Mouse (Mus musculus) hindbrain, embryonic 13.5 days (tissue): ENCODE measurements around the gene Zdhhc19. TPM values are rescaled to one million over a fixed set of nuclear protein-coding genes. Genes with fewer than 3 reads are reported as not detected.

ENCODE experiments used
- ATAC-seq: fragments of 200-750 bp; cut with Nextera tagmentation; 2 replicates; pipeline ENCODE4 v1.8.0; 2017; ENCODE audit warnings: moderate TSS enrichment; ENCODE audit not compliant: low FRiP score
- H3K27ac ChIP-seq: fragments of 300-500 bp; sonication (generic); 2 replicates; pipeline ENCODE4 v1.5.1; 2015; ENCODE audit warnings: inconsistent platforms, mild to moderate bottlenecking, moderate library complexity
- H3K27me3 ChIP-seq: fragments of 300-500 bp; sonication (generic); 2 replicates; pipeline ENCODE4 v1.6.1; 2015; ENCODE audit warnings: mild to moderate bottlenecking, inconsistent platforms
- H3K36me3 ChIP-seq: fragments of 300-500 bp; sonication (generic); 2 replicates; pipeline ENCODE4 v1.6.1; 2015; ENCODE audit warnings: mild to moderate bottlenecking, inconsistent platforms
- H3K4me1 ChIP-seq: fragments of 300-500 bp; sonication (generic); replicated peaks from 2 replicates; pipeline ENCODE4 v1.6.1; 2015; ENCODE audit warnings: inconsistent platforms
- H3K4me2 ChIP-seq: fragments of 300-500 bp; sonication (generic); 2 replicates; pipeline ENCODE4 v1.6.1; 2015; ENCODE audit warnings: inconsistent platforms, mild to moderate bottlenecking, moderate library complexity
- H3K4me3 ChIP-seq: fragments of 300-500 bp; sonication (generic); 2 replicates; pipeline ENCODE4 v1.5.1; 2015; ENCODE audit warnings: mild to moderate bottlenecking, inconsistent platforms
- H3K9ac ChIP-seq: fragments of 300-500 bp; sonication (generic); 2 replicates; pipeline ENCODE4 v1.6.1; 2015; ENCODE audit warnings: mild to moderate bottlenecking, inconsistent platforms
- H3K9me3 ChIP-seq: fragments of 300-500 bp; sonication (generic); 2 replicates; pipeline ENCODE4 v1.6.1; 2016; ENCODE audit warnings: inconsistent platforms
- WGBS: fragments of 180-500 bp; shearing (Covaris S2); methylation state at CpG from one replicate; pipeline ENCODE4 v1.1.7; 2015; 5-methylcytosine and 5-hydroxymethylcytosine counted together
- polyA plus RNA-seq: library from polyadenylated mRNA; unstranded; fragments of >200 nt; fragmentation: Nextera tagmentation; extraction: Ambion mirVana; gene quantifications from 2 replicates; pipeline ENCODE4 v1.2.1, GENCODE M21; 2015

The Zdhhc19 gene
- polyA plus RNA-seq, 1 experiment from 2014 or later, result not detected

- no peaks in the 10 kb centered on the region for H3K27me3 ChIP-seq
- no peak overlapping the region for H3K4me3 ChIP-seq
Measured at GRCm38 (mm10) chr16:32550084-32550483, 54.0 kb downstream of the Zdhhc19 start.

GRCm38 (mm10) chr16:32550487-32550886 lies 54.4 kb downstream of the Zdhhc19 start:
- Histone ChIP-seq H3K36me3 (no peaks in the 10 kb centered on the region), H3K27me3 (no peaks in the 10 kb centered on the region), H3K9me3 (0 out of 2 replicates have a peak, but pooled peaks cover 5% of the 10 kb centered on the region), H3K27ac (no peak overlapping the region), H3K4me3 (no peak overlapping the region), H3K4me2 (no peak overlapping the region), H3K4me1 (no peaks in the 10 kb centered on the region), H3K9ac (no peak overlapping the region)
- ATAC-seq, result no peak
- 87% methylated on average over 5 of the region's 5 CpGs for WGBS

More at GRCm38 (mm10) chr16:32550084-32550483, 54.0 kb downstream of the Zdhhc19 start:
- Histone ChIP-seq H3K9me3 (0 out of 2 replicates have a peak, but pooled peaks cover 5% of the 10 kb centered on the region), H3K4me1 (no peaks in the 10 kb centered on the region), H3K4me2 (no peak overlapping the region), H3K36me3 (no peaks in the 10 kb centered on the region), H3K9ac (no peak overlapping the region), H3K27ac (no peak overlapping the region)
- WGBS, result 88% methylated on average over 4 of the region's 4 CpGs
- ATAC-seq, result no peak

- ATAC-seq, result no peak
- Histone ChIP-seq H3K9me3 (0 out of 2 replicates have a peak, but pooled peaks cover 5% of the 10 kb centered on the region), H3K4me1 (no peaks in the 10 kb centered on the region), H3K27ac (no peak overlapping the region), H3K27me3 (no peaks in the 10 kb centered on the region), H3K4me3 (no peak overlapping the region), H3K36me3 (no peaks in the 10 kb centered on the region), H3K4me2 (no peak overlapping the region), H3K9ac (no peak overlapping the region)
- 56% methylated on average over 2 of the region's 2 CpGs for WGBS
Measured at GRCm38 (mm10) chr16:32551346-32551747, 55.3 kb downstream of the Zdhhc19 start.

GRCm38 (mm10) chr16:32555588-32555987 lies 59.5 kb downstream of the Zdhhc19 start:
- Histone ChIP-seq H3K4me2 (no peak overlapping the region), H3K4me3 (no peak overlapping the region), H3K4me1 (no peaks in the 10 kb centered on the region), H3K9ac (no peak overlapping the region), H3K27me3 (no peaks in the 10 kb centered on the region), H3K36me3 (no peaks in the 10 kb centered on the region), H3K9me3 (0 out of 2 replicates have a peak, but pooled peaks cover 5% of the 10 kb centered on the region), H3K27ac (no peak overlapping the region)
- no peak for ATAC-seq
- 77% methylated on average over 3 of the region's 3 CpGs for WGBS

- no peak for ATAC-seq
- no peak overlapping the region for H3K4me2 ChIP-seq
- WGBS, result 72% methylated on average over 4 of the region's 4 CpGs
- no peak overlapping the region for H3K9ac ChIP-seq
- no peak overlapping the region for H3K27ac ChIP-seq
- H3K4me1 ChIP-seq, result no peaks in the 10 kb centered on the region
- no peak overlapping the region for H3K4me3 ChIP-seq
- 0 out of 2 replicates have a peak, but pooled peaks cover 3% of the 10 kb centered on the region for H3K27me3 ChIP-seq
- H3K9me3 ChIP-seq, result no peaks in the 10 kb centered on the region
- H3K36me3 ChIP-seq, result no peaks in the 10 kb centered on the region
Measured at GRCm38 (mm10) chr16:32559493-32559892, 63.4 kb downstream of the Zdhhc19 start.

GRCm38 (mm10) chr16:32563056-32563793 lies 67.2 kb downstream of the Zdhhc19 start:
- H3K27ac ChIP-seq, result no peak overlapping the region
- H3K36me3 ChIP-seq, result no peaks in the 10 kb centered on the region
- no peaks in the 10 kb centered on the region for H3K4me1 ChIP-seq
- 0 out of 2 replicates have a peak, but pooled peaks cover 3% of the 10 kb centered on the region for H3K27me3 ChIP-seq
- WGBS, result 84% methylated on average over 5 of the region's 5 CpGs
- H3K4me3 ChIP-seq, result no peak overlapping the region
- no peaks in the 10 kb centered on the region for H3K9me3 ChIP-seq
- H3K9ac ChIP-seq, result no peak overlapping the region
- H3K4me2 ChIP-seq, result no peak overlapping the region
- no peak for ATAC-seq

GRCm38 (mm10) chr16:32567282-32567681 lies 71.2 kb downstream of the Zdhhc19 start:
- Histone ChIP-seq H3K4me2 (no peak overlapping the region), H3K4me3 (no peak overlapping the region), H3K27me3 (0 out of 2 replicates have a peak, but pooled peaks cover 3% of the 10 kb centered on the region), H3K36me3 (no peaks in the 10 kb centered on the region), H3K4me1 (no peaks in the 10 kb centered on the region), H3K27ac (no peak overlapping the region), H3K9me3 (no peaks in the 10 kb centered on the region), H3K9ac (no peak overlapping the region)
- 62% methylated on average over 4 of the region's 4 CpGs for WGBS
- ATAC-seq, result no peak

GRCm38 (mm10) chr16:32568401-32568800 lies 72.3 kb downstream of the Zdhhc19 start:
- 77% methylated on average over 6 of the region's 6 CpGs for WGBS
- Histone ChIP-seq H3K27ac (no peak overlapping the region), H3K4me3 (no peak overlapping the region), H3K4me2 (no peak overlapping the region), H3K9me3 (no peaks in the 10 kb centered on the region), H3K36me3 (no peaks in the 10 kb centered on the region), H3K27me3 (no peaks in the 10 kb centered on the region), H3K9ac (no peak overlapping the region), H3K4me1 (no peaks in the 10 kb centered on the region)
- no peak for ATAC-seq

GRCm38 (mm10) chr16:32570042-32570441 lies 74.0 kb downstream of the Zdhhc19 start:
- H3K4me2 ChIP-seq, result no peak overlapping the region
- H3K9me3 ChIP-seq, result no peaks in the 10 kb centered on the region
- no peaks in the 10 kb centered on the region for H3K4me1 ChIP-seq
- no peak overlapping the region for H3K4me3 ChIP-seq
- H3K36me3 ChIP-seq, result no peaks in the 10 kb centered on the region
- no peak for ATAC-seq
- WGBS, result 89% methylated on average over 3 of the region's 3 CpGs
- no peak overlapping the region for H3K9ac ChIP-seq
- no peak overlapping the region for H3K27ac ChIP-seq
- H3K27me3 ChIP-seq, result no peaks in the 10 kb centered on the region

- no peak overlapping the region for H3K4me2 ChIP-seq
- H3K4me3 ChIP-seq, result no peak overlapping the region
- no peaks in the 10 kb centered on the region for H3K36me3 ChIP-seq
- no peaks in the 10 kb centered on the region for H3K4me1 ChIP-seq
- no peak overlapping the region for H3K27ac ChIP-seq
- H3K9ac ChIP-seq, result no peak overlapping the region
- H3K27me3 ChIP-seq, result no peaks in the 10 kb centered on the region
- H3K9me3 ChIP-seq, result no peaks in the 10 kb centered on the region
- no peak for ATAC-seq
- 86% methylated on average over 4 of the region's 4 CpGs for WGBS
Measured at GRCm38 (mm10) chr16:32572528-32572927, 76.5 kb downstream of the Zdhhc19 start.

GRCm38 (mm10) chr16:32586482-32586881 lies 90.4 kb downstream of the Zdhhc19 start:
- Histone ChIP-seq H3K9me3 (no peaks in the 10 kb centered on the region), H3K4me2 (no peak overlapping the region), H3K4me3 (no peak overlapping the region), H3K9ac (no peak overlapping the region), H3K4me1 (no peaks in the 10 kb centered on the region), H3K27me3 (0 out of 2 replicates have a peak, but pooled peaks cover 3% of the 10 kb centered on the region), H3K36me3 (no peaks in the 10 kb centered on the region), H3K27ac (no peak overlapping the region)
- no peak for ATAC-seq
- 92% methylated on average over 4 of the region's 4 CpGs for WGBS

- no peak overlapping the region for H3K9ac ChIP-seq
- no peak overlapping the region for H3K4me2 ChIP-seq
- H3K27ac ChIP-seq, result no peak overlapping the region
- H3K27me3 ChIP-seq, result 0 out of 2 replicates have a peak, but pooled peaks cover 3% of the 10 kb centered on the region
- no peak for ATAC-seq
- no peaks in the 10 kb centered on the region for H3K36me3 ChIP-seq
- H3K4me3 ChIP-seq, result no peak overlapping the region
- WGBS, result 88% methylated on average over 3 of the region's 3 CpGs
- no peaks in the 10 kb centered on the region for H3K9me3 ChIP-seq
- no peaks in the 10 kb centered on the region for H3K4me1 ChIP-seq
Measured at GRCm38 (mm10) chr16:32588568-32588967, 92.5 kb downstream of the Zdhhc19 start.

GRCm38 (mm10) chr16:32591521-32591920 lies 95.5 kb downstream of the Zdhhc19 start:
- no peaks in the 10 kb centered on the region for H3K9me3 ChIP-seq
- no peak overlapping the region for H3K4me3 ChIP-seq
- 0 out of 2 replicates have a peak, but pooled peaks cover 3% of the 10 kb centered on the region for H3K27me3 ChIP-seq
- WGBS, result 77% methylated on average over 8 of the region's 8 CpGs
- H3K36me3 ChIP-seq, result no peaks in the 10 kb centered on the region
- no peak overlapping the region for H3K27ac ChIP-seq
- H3K4me2 ChIP-seq, result no peak overlapping the region
- no peak overlapping the region for H3K9ac ChIP-seq
- H3K4me1 ChIP-seq, result no peaks in the 10 kb centered on the region
- no peak for ATAC-seq
